Mouse (Mus musculus) thymus, adult 2 months (tissue): ENCODE data around the gene Lrrc40.

Experiments used
- CTCF ChIP-seq: fragments of 200-500 bp; IDR thresholded peaks from 2 replicates; pipeline ENCODE4 v1.5.1; 2012; ENCODE audit warnings: mild to moderate bottlenecking, control low read depth, low read length, moderate library complexity, borderline replicate concordance; ENCODE audit not compliant: control insufficient read depth, poor library complexity, insufficient read depth; ENCODE audit errors: extremely low read depth
- POLR2A ChIP-seq: fragments of 200-500 bp; IDR thresholded peaks from 2 replicates; pipeline ENCODE4 v1.6.1; 2012; ENCODE audit warnings: mild to moderate bottlenecking, low read length, control low read depth, moderate library complexity; ENCODE audit not compliant: control insufficient read depth, poor library complexity, insufficient read depth; ENCODE audit errors: extremely low read depth

- TF ChIP-seq CTCF (no peak), POLR2A (peak; percentile 84)
Observed at GRCm38 (mm10) chr3:158036329-158036988, at the start of gene Lrrc40, which contains the start of gene Srsf11.
